Comparison of ENCODE assay signal across 8 mouse cellular contexts in genomic region chr11:20544376-20544775, GRCm38 (mm10). TPM values are rescaled to one million over a fixed set of nuclear protein-coding genes. Genes with fewer than 3 reads are reported as not detected.
DNase-seq lines count a peak whose midpoint lies in the region; ATAC-seq lines count a peak whose summit lies in the region.

No protein-coding gene starts in this region.

- no peaks in the 10 kb centered on the region for H3K36me3 ChIP-seq in intestine, embryonic 14.5 days (ENCODE audit: control insufficient read depth, insufficient read depth, low read length)
- no peaks in the 10 kb centered on the region for H3K36me3 ChIP-seq in intestine, embryonic 16.5 days (ENCODE audit: control insufficient read depth, insufficient read depth, low read length)
- H3K36me3 ChIP-seq in embryonic facial prominence, embryonic 11.5 days (replicated peaks; ENCODE audit: control insufficient read depth, insufficient read depth, low read depth, low read length) = no peaks in the 10 kb centered on the region
- no peaks in the 10 kb centered on the region for H3K36me3 ChIP-seq in hindbrain, embryonic 16.5 days (ENCODE audit: control insufficient read depth, insufficient read depth, low read length)
- no peaks in the 10 kb centered on the region for H3K36me3 ChIP-seq in midbrain, embryonic 16.5 days (ENCODE audit: control insufficient read depth, insufficient read depth, low read length)

- ATAC-seq in intestine, embryonic 14.5 days (replicated peaks; ENCODE audit: low FRiP score, low TSS enrichment, low read depth) = no peak
- no peak for ATAC-seq in intestine, embryonic 16.5 days
- no peak for ATAC-seq in embryonic facial prominence, embryonic 11.5 days (replicated peaks; ENCODE audit: insufficient number of reproducible peaks, low FRiP score, low TSS enrichment, low read depth)
- no peak for ATAC-seq in hindbrain, embryonic 16.5 days
- no peak for ATAC-seq in midbrain, embryonic 16.5 days
- no peak for ATAC-seq in megakaryocyte progenitor cell, adult 5-6 weeks (replicated peaks; ENCODE audit: poor library complexity)

- 0 out of 2 replicates have a peak, but pooled peaks cover 2% of the 10 kb centered on the region for H3K27me3 ChIP-seq in intestine, embryonic 14.5 days (replicated peaks; ENCODE audit: control insufficient read depth, insufficient read depth, low read length)
- no peaks in the 10 kb centered on the region for H3K27me3 ChIP-seq in intestine, embryonic 16.5 days (replicated peaks; ENCODE audit: control insufficient read depth, insufficient read depth, low read length)
- no peaks in the 10 kb centered on the region for H3K27me3 ChIP-seq in embryonic facial prominence, embryonic 11.5 days (ENCODE audit: control insufficient read depth, insufficient read depth, low read length)
- no peaks in the 10 kb centered on the region for H3K27me3 ChIP-seq in hindbrain, embryonic 16.5 days (replicated peaks; ENCODE audit: control insufficient read depth, insufficient read depth, low read length)
- H3K27me3 ChIP-seq in midbrain, embryonic 16.5 days (ENCODE audit: control insufficient read depth, insufficient read depth, low read depth, low read length) = no peaks in the 10 kb centered on the region

- no peak overlapping the region for H3K9ac ChIP-seq in intestine, embryonic 14.5 days (ENCODE audit: low read length)
- H3K9ac ChIP-seq in intestine, embryonic 16.5 days (ENCODE audit: low read depth, low read length) = no peak overlapping the region
- no peak overlapping the region for H3K9ac ChIP-seq in embryonic facial prominence, embryonic 11.5 days (replicated peaks; ENCODE audit: low read length)
- H3K9ac ChIP-seq in hindbrain, embryonic 16.5 days (ENCODE audit: low read depth, low read length) = no peak overlapping the region
- H3K9ac ChIP-seq in midbrain, embryonic 16.5 days (ENCODE audit: low read depth, low read length) = 0 out of 2 replicates have a peak overlapping the region, but pooled peaks have one; percentile 20

- H3K27ac ChIP-seq in intestine, embryonic 14.5 days (ENCODE audit: low read depth) = no peak overlapping the region
- no peak overlapping the region for H3K27ac ChIP-seq in intestine, embryonic 16.5 days (ENCODE audit: low read length)
- no peak overlapping the region for H3K27ac ChIP-seq in embryonic facial prominence, embryonic 11.5 days (replicated peaks; ENCODE audit: low read depth, low read length)
- H3K27ac ChIP-seq in hindbrain, embryonic 16.5 days (ENCODE audit: low read depth, low read length) = no peak overlapping the region
- no peak overlapping the region for H3K27ac ChIP-seq in midbrain, embryonic 16.5 days (ENCODE audit: low read length)

- peak overlapping the region; percentile 63; the same call in 1 of the 2 replicates for H3K4me3 ChIP-seq in intestine, embryonic 14.5 days (ENCODE audit: low read depth, low read length)
- no peak overlapping the region for H3K4me3 ChIP-seq in intestine, embryonic 16.5 days (ENCODE audit: low read length)
- H3K4me3 ChIP-seq in embryonic facial prominence, embryonic 11.5 days (ENCODE audit: low read depth, low read length) = peak overlapping the region; percentile 86
- H3K4me3 ChIP-seq in hindbrain, embryonic 16.5 days (ENCODE audit: low read length) = peak overlapping the region; percentile 77
- H3K4me3 ChIP-seq in midbrain, embryonic 16.5 days (ENCODE audit: low read depth, low read length) = peak overlapping the region; percentile 78

- WGBS in intestine, embryonic 14.5 days = 59% methylated on average over 8 of the region's 8 CpGs
- 68% methylated on average over 8 of the region's 8 CpGs for whole genome bisulfite sequencing in intestine, embryonic 16.5 days
- 36% methylated on average over 8 of the region's 8 CpGs for WGBS in embryonic facial prominence, embryonic 11.5 days
- WGBS in hindbrain, embryonic 16.5 days = 47% methylated on average over 8 of the region's 8 CpGs
- WGBS in midbrain, embryonic 16.5 days = 48% methylated on average over 8 of the region's 8 CpGs

- H3K4me2 ChIP-seq in intestine, embryonic 14.5 days (ENCODE audit: low read length) = peak overlapping the region; percentile 81
- H3K4me2 ChIP-seq in intestine, embryonic 16.5 days (ENCODE audit: low read depth, low read length) = no peak overlapping the region
- H3K4me2 ChIP-seq in embryonic facial prominence, embryonic 11.5 days (ENCODE audit: low read depth, low read length) = no peak overlapping the region
- peak overlapping the region; percentile 64 for H3K4me2 ChIP-seq in hindbrain, embryonic 16.5 days (ENCODE audit: low read length)
- peak overlapping the region; percentile 64 for H3K4me2 ChIP-seq in midbrain, embryonic 16.5 days (ENCODE audit: low read length)

- DNase-seq in intestine, embryonic 14.5 days (ENCODE audit: low spot score) = no peak
- DNase-seq in embryonic facial prominence, embryonic 11.5 days (ENCODE audit: low spot score) = no peak
- DNase-seq in left cerebral cortex, adult 18-20 months (ENCODE audit: low spot score in 2 of 2) = no peak
- no peak for DNase-seq in spleen, postnatal 4 days (ENCODE audit: low spot score in 2 of 2)

- H3K9me3 ChIP-seq in intestine, embryonic 14.5 days (ENCODE audit: control insufficient read depth, low read length) = no peaks in the 10 kb centered on the region
- no peaks in the 10 kb centered on the region for H3K9me3 ChIP-seq in intestine, embryonic 16.5 days (ENCODE audit: control insufficient read depth, low read length)
- no peaks in the 10 kb centered on the region for H3K9me3 ChIP-seq in embryonic facial prominence, embryonic 11.5 days (replicated peaks; ENCODE audit: control insufficient read depth, low read length)
- no peaks in the 10 kb centered on the region for H3K9me3 ChIP-seq in hindbrain, embryonic 16.5 days (ENCODE audit: control insufficient read depth, low read length)
- no peaks in the 10 kb centered on the region for H3K9me3 ChIP-seq in midbrain, embryonic 16.5 days (replicated peaks; ENCODE audit: control insufficient read depth, low read length, poor library complexity, severe bottlenecking)

- H3K4me1 ChIP-seq in intestine, embryonic 14.5 days (replicated peaks; ENCODE audit: control insufficient read depth, insufficient read depth, low read length) = peaks cover 8% of the 10 kb centered on the region; the same call in 1 of the 2 replicates
- peaks cover 4% of the 10 kb centered on the region; the same call in 1 of the 2 replicates for H3K4me1 ChIP-seq in intestine, embryonic 16.5 days (ENCODE audit: control insufficient read depth, insufficient read depth, low read length)
- H3K4me1 ChIP-seq in embryonic facial prominence, embryonic 11.5 days (ENCODE audit: control insufficient read depth, insufficient read depth, low read length) = no peaks in the 10 kb centered on the region
- H3K4me1 ChIP-seq in hindbrain, embryonic 16.5 days (ENCODE audit: control insufficient read depth, insufficient read depth, low read depth, low read length) = peaks cover 7% of the 10 kb centered on the region
- H3K4me1 ChIP-seq in midbrain, embryonic 16.5 days (ENCODE audit: control insufficient read depth, insufficient read depth, low read length) = peaks cover 13% of the 10 kb centered on the region

RNA-seq across cellular contexts. Expression of gene Sertad2, which starts 1.3 kb away (rescaled TPM):
- polyA plus RNA-seq in intestine, embryonic 14.5 days (2014; fragmentation: Nextera tagmentation; extraction: Ambion mirVana) = 26.2 and 27.1 TPM in 2 replicates
- polyA plus RNA-seq in intestine, embryonic 16.5 days (2015; fragmentation: Nextera tagmentation; extraction: Ambion mirVana) = 41.3 and 43.2 TPM in 2 replicates
- 15.5 and 16.0 TPM in 2 replicates for polyA plus RNA-seq in embryonic facial prominence, embryonic 11.5 days (2014; fragmentation: Nextera tagmentation; extraction: Ambion mirVana)
- polyA plus RNA-seq in hindbrain, embryonic 16.5 days (2015; fragmentation: Nextera tagmentation; extraction: Ambion mirVana) = 27.6 and 29.1 TPM in 2 replicates
- 24.6 and 26.7 TPM in 2 replicates for polyA plus RNA-seq in midbrain, embryonic 16.5 days (2015; fragmentation: Nextera tagmentation; extraction: Ambion mirVana)
- 8.8 and 11.3 TPM in 2 replicates for total RNA-seq in megakaryocyte progenitor cell, adult 5-6 weeks (2015)
- 6.9 and 9.4 TPM in 2 replicates for total RNA-seq in megakaryocyte progenitor cell, adult 5-6 weeks (2017)
- 10 to 100 TPM; 20.1 to 23.6 TPM for total RNA-seq in left cerebral cortex, adult 18-20 months (2021)

Comparison
In these comparisons a context has a peak if more than half of its experiments do, and no peak if none do; other contexts are left out.
1. H3K4me2 ChIP-seq: peak in intestine, embryonic 14.5 days (single experiment), hindbrain, embryonic 16.5 days (single experiment) and midbrain, embryonic 16.5 days (single experiment); none in intestine, embryonic 16.5 days (single experiment) and embryonic facial prominence, embryonic 11.5 days (single experiment).